Mouse (Mus musculus): Measurements from ENCODE around the gene Calm4.
"Not testable (repeated sequence)": the region's sequence is repeated elsewhere in the genome, so short reads cannot be mapped to it uniquely, and the experiment has no call there.

- not testable (repeated sequence) for TF ChIP-seq CTCF (IDR thresholded peaks at IDR 0.05; ENCODE audit: borderline replicate concordance, extremely low read depth, insufficient read depth, insufficient read length); POLR2A (IDR thresholded peaks at IDR 0.05; ENCODE audit: borderline replicate concordance, extremely low read depth, insufficient read depth, insufficient read length, poor library complexity, severe bottlenecking)
These were observed 16.2 kb downstream of the Calm4 start, which contains the start of gene Calm5 for GRCm38 (mm10) chr13:3853648-3854333.

All from brain, embryonic 14.5 days (tissue).